Mouse (Mus musculus) right cerebral cortex, postnatal 14 days (tissue): ENCODE measurements at regions not wholly inside any gene's neighbourhood (a gene's known extent, or its start where the extent isn't known, plus 50 kb on each side); places are given as distances from the start of the nearest gene placed in this dataset.

Experiments
- DNase-seq: peaks from one replicate; pipeline ENCODE4 v3.0.0; 2022

- no peak for DNase-seq
Observed at GRCm38 (mm10) chr9:102449366-102449765, 56.2 kb upstream of the Ky start.

- no peak for DNase-seq
Observed at GRCm38 (mm10) chr9:102446066-102446465, 59.5 kb upstream of the Ky start.

DNA sequence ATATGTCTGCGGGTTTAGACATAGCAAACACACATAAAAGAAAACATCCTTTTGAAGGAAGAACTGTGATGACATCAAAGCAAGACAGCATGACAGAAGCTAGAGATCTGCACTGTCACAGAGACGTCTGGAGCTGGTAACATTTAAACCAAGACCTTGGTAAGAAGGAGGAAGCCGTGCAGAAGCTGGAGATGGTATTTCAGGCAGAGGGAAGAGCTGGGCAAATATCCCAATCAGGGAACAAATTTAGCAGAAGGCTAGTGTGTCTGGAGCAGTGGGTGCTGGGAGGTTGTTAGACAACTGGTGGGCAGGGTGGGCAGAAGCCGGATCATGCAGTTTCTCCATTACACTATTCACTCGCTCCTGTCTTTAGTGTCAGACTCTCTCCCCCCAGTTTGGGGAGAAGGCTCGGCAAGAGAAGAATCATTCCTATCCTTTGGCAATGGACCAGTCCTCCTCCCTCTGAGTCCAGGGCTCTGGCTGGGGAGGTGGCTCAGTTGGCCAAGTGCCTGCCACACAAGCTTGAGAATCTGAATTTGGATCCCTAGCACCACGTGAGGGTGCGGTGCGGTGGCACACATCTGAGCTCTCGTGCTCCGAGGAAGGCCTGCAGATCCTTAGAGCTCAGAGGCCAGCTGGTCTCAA lies 63.2 kb upstream of the Ky start:
- DNase-seq: peak; percentile 21

DNA sequence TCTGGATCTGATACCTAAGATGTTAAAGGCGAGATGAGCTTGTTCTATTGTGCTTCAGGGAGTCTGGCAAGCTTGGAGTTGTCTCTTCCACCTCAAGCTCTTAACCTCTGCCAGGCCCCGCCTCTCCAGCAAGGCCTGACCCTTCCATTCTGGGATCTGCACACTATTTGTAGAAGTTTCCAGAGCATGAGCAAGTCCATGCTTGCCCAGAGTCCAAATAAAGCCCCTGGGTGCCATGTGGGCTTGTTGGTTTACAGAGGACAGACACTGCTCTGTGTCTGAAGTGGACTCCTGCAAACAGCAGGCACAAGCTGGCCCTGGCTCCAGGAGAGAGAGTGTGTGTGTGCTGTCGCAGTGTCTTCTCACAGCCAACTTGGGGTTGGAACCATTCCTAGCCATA lies 67.9 kb upstream of the Ky start:
- no peak for DNase-seq

DNA sequence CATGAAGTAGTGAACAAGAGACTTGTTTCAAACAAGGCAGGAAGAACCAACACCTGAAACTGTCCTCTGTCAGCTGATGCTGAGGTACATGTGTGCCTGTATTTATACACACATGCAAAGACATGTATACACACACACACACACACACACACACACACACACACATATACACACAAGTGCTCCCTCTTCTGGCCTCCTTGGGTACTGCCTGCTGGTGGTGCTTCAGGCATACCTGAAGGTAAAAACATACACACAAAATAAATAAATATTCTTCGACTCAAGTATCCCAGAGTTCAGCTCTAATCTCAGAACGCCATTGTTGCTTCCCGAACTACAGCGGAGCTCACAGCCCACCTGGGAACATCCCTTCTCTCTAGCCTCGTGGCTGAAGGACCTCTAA lies 69.2 kb upstream of the Ky start:
- DNase-seq: no peak

DNA sequence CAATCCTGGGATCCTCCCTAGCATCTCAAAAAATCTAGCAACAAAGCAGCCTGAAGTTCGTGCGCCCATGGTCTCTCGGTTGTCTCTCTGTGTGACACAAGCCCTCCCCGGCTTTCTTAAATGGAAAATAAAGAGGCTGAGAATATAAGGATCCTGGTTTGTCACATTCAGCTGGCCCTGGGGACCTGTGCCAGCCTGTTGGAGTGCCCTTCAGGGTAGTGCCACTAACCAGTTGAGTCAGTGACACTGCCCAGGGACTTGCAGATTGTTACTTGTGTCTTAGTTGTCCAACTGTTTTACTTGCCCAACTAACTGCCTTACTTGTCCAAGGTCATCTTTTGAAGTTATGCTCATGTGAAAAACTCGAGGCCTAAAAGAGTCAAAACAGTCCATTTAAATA lies 73.5 kb upstream of the Ephb1 start:
- DNase-seq: no peak

- DNase-seq: no peak
Observed at GRCm38 (mm10) chr9:102424672-102425345, 70.3 kb upstream of the Ephb1 start.

DNA sequence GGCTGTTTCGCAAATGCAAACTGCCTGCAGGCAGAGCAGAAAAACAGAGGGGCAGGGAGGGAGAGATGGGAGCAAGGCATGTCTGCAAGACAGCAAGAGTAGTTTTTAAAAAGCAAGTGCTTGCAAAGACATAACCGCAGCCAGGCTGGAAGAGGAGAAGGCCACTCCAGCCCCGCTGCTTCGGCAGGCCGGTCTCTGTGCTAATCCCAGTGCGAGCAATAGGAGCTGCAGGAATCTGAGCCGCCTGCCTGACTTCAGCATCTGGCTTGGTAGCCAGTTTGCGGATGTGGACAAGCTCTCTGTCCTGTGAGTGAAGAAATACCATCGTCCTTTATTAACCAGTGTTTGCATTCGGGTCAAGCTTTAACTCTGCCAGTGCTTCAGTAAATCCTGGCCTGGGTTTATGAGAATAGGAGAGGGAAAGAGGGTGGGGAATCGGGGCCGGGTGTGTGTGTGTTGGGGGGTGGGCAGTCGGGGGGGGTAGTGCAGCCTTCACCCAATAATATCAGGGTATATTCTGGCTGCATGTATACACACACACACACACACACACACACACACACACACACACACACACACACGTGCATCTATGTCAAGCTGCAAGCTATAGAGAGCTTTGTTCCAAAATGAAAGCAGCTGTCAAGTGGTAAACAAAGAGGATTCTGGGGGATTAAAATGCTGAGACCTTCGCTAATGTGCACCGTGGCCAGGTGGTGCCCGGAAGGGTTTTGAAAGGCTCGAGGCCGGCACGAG lies 69.6 kb upstream of the Ephb1 start:
- peak; percentile 18 for DNase-seq

- DNase-seq: no peak
Observed at GRCm38 (mm10) chr9:102423465-102423918, 69.0 kb upstream of the Ephb1 start.

DNA sequence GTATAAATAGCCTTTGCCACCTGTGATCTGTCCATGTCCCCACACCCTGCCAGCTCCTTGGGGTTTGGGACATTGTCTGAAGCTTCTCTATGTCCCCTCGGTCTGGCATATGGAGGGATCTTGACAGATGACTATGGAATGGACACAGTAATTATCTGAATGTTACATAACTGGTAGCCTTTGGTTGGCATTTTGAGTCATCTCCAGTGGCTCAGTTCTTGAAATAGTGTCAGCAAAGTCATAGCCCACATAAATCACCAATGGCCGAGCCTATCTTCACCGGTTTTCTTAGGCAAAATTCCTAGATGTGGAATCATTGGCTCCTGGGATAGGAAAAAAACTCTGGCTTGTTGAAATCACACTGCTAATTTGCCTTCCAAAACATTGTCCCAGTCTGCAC lies 67.3 kb upstream of the Ephb1 start:
- DNase-seq: no peak

DNA sequence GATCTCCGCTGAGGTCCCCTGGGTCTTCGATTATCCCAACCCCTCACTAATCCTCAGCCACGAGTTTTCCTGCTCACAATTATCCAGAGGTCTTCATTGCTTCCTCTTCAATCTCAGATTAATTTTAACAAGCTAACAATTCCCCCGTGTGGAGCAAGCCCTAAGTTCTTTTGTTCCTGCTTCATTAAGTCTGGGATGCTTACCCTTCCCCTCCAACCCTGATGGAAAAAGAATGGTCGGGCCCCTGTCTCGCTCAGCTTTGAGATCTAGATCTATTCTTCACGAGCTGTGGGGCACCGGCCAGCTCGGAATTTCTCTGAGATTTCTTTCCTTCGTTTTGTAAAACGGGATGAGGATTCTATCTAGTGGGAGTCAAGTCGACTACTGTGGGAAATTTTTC lies 65.7 kb upstream of the Ephb1 start:
- DNase-seq: no peak

DNA sequence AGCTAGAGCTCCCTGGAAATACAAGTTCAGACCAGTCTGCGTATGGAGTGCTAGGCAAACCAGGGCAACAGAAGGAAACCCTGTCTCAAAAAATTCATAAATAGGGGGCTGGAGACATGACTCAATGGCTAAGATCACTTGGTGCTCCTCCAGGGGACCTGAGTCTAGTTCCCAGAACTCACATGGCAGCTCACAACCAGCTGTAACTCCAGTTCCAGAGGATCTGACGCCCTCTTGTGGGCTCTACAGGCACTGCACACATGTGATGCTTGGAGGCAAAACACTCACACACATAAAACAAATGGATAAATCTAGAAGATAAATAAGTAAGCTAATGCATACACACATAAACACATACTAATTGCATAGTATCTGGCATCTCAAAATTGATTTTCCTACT lies 59.1 kb upstream of the Ephb1 start:
- DNase-seq: no peak

- DNase-seq: no peak
Observed at GRCm38 (mm10) chr9:102410666-102411065, 56.2 kb upstream of the Ephb1 start.

DNA sequence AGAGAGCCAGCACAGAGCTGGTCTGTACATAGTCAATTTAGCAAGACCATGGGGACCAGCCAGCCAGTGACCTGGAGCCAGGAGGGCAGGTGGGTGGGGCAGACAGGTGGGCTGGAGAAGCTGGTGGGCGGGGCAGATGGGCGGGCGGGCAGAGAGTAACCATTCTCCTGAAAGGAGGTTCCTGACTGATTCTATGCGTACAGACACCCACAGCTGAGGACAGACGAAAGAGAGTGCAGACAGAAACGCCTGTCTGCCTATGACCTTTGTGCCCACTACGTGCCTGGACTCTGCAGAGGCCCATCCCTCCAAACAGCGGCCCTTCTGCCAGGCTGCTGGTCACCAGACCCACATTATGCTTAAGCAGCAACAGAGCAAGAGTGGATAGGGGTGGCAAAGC lies 51.5 kb upstream of the Ephb1 start:
- no peak for DNase-seq
